9 mouse cellular contexts compared by ENCODE assay signal in genomic region chr7:66222621-66223091, GRCm38 (mm10).
DNase-seq lines count a peak whose midpoint lies in the region; ATAC-seq lines count a peak whose summit lies in the region.
"Had no signal": no experiment of that assay in that cellular context is flagged by ENCODE, and none has a peak within 500 bp of the region (broad histone marks: within the 10 kb centered on the region; RNA-seq: fewer than 3 reads in every experiment).

No protein-coding gene starts in this region.

- H3K27me3 ChIP-seq in lung, embryonic 16.5 days (ENCODE audit: control insufficient read depth, insufficient read depth, low read depth, low read length) = no peaks in the 10 kb centered on the region
- H3K27me3 ChIP-seq in embryonic facial prominence, embryonic 13.5 days = no peaks in the 10 kb centered on the region
- H3K27me3 ChIP-seq in kidney, embryonic 15.5 days = no peaks in the 10 kb centered on the region
- no peaks in the 10 kb centered on the region for H3K27me3 ChIP-seq in stomach, embryonic 15.5 days (replicated peaks)
- H3K27me3 ChIP-seq: liver, embryonic 13.5 days had no signal

- WGBS in lung, embryonic 16.5 days = 22% methylated on average over 8 of the region's 8 CpGs
- WGBS in embryonic facial prominence, embryonic 13.5 days = 14% methylated on average over 8 of the region's 8 CpGs
- 29% methylated on average over 8 of the region's 8 CpGs for WGBS in kidney, embryonic 15.5 days
- 32% methylated on average over 8 of the region's 8 CpGs for WGBS in stomach, embryonic 15.5 days

- no peak overlapping the region for H3K9ac ChIP-seq in lung, embryonic 16.5 days (ENCODE audit: low read length)
- no peak overlapping the region for H3K9ac ChIP-seq in embryonic facial prominence, embryonic 13.5 days
- no peak overlapping the region for H3K9ac ChIP-seq in kidney, embryonic 15.5 days
- H3K9ac ChIP-seq in stomach, embryonic 15.5 days = no peak overlapping the region
- H3K9ac ChIP-seq: liver, embryonic 13.5 days had no signal

- no peaks in the 10 kb centered on the region for H3K9me3 ChIP-seq in lung, embryonic 16.5 days (ENCODE audit: control insufficient read depth, low read length)
- no peaks in the 10 kb centered on the region for H3K9me3 ChIP-seq in embryonic facial prominence, embryonic 13.5 days
- no peaks in the 10 kb centered on the region for H3K9me3 ChIP-seq in kidney, embryonic 15.5 days (replicated peaks)
- no peaks in the 10 kb centered on the region for H3K9me3 ChIP-seq in stomach, embryonic 15.5 days
- H3K9me3 ChIP-seq: liver, embryonic 13.5 days had no signal

- no peak for DNase-seq in lung, postnatal 14 days
- no peak for DNase-seq in layer of hippocampus, adult 11-12 months (ENCODE audit: low spot score)
- DNase-seq in left cerebral cortex, adult 18-20 months (ENCODE audit: low spot score in 2 of 2) = no peak
- DNase-seq: cerebellum, adult 9-11 months; liver, embryonic 13.5 days had no signal

- H3K4me3 ChIP-seq in lung, embryonic 16.5 days (ENCODE audit: low read length) = no peak overlapping the region
- no peak overlapping the region for H3K4me3 ChIP-seq in embryonic facial prominence, embryonic 13.5 days
- H3K4me3 ChIP-seq in kidney, embryonic 15.5 days (replicated peaks) = no peak overlapping the region
- no peak overlapping the region for H3K4me3 ChIP-seq in stomach, embryonic 15.5 days (replicated peaks)
- H3K4me3 ChIP-seq: liver, embryonic 13.5 days had no signal

- H3K4me2 ChIP-seq in lung, embryonic 16.5 days (ENCODE audit: low read depth, low read length) = no peak overlapping the region
- peak overlapping the region; percentile 14; the same call in 1 of the 2 replicates for H3K4me2 ChIP-seq in embryonic facial prominence, embryonic 13.5 days
- H3K4me2 ChIP-seq in kidney, embryonic 15.5 days = no peak overlapping the region
- H3K4me2 ChIP-seq in stomach, embryonic 15.5 days = no peak overlapping the region; the same call in 1 of the 2 replicates
- H3K4me2 ChIP-seq: liver, embryonic 13.5 days had no signal

- H3K36me3 ChIP-seq in lung, embryonic 16.5 days (ENCODE audit: control insufficient read depth, insufficient read depth, low read length) = no peaks in the 10 kb centered on the region
- no peaks in the 10 kb centered on the region for H3K36me3 ChIP-seq in embryonic facial prominence, embryonic 13.5 days
- H3K36me3 ChIP-seq in kidney, embryonic 15.5 days = no peaks in the 10 kb centered on the region
- no peaks in the 10 kb centered on the region for H3K36me3 ChIP-seq in stomach, embryonic 15.5 days
- H3K36me3 ChIP-seq: liver, embryonic 13.5 days had no signal

- peak overlapping the region; percentile 76 for H3K27ac ChIP-seq in lung, embryonic 16.5 days (ENCODE audit: low read length)
- peak overlapping the region; percentile 55 for H3K27ac ChIP-seq in embryonic facial prominence, embryonic 13.5 days
- peak overlapping the region; percentile 59 for H3K27ac ChIP-seq in kidney, embryonic 15.5 days
- H3K27ac ChIP-seq in stomach, embryonic 15.5 days = peak overlapping the region; percentile 59
- H3K27ac ChIP-seq: liver, embryonic 13.5 days had no signal

- peak; percentile 34; the same call in 1 of the 2 replicates for ATAC-seq in lung, embryonic 16.5 days (ENCODE audit: low read depth)
- no peak for ATAC-seq in embryonic facial prominence, embryonic 13.5 days (ENCODE audit: insufficient number of reproducible peaks, insufficient read depth, low FRiP score, low TSS enrichment, low read depth)
- ATAC-seq in kidney, embryonic 15.5 days (replicated peaks; ENCODE audit: low FRiP score) = peak; percentile 67; the same call in 1 of the 2 replicates
- no peak for ATAC-seq in stomach, embryonic 15.5 days (ENCODE audit: insufficient read depth, low FRiP score, low read depth)

- peaks cover 24% of the 10 kb centered on the region for H3K4me1 ChIP-seq in lung, embryonic 16.5 days (replicated peaks; ENCODE audit: control insufficient read depth, insufficient read depth, low read length)
- peaks cover 19% of the 10 kb centered on the region for H3K4me1 ChIP-seq in embryonic facial prominence, embryonic 13.5 days
- peaks cover 19% of the 10 kb centered on the region for H3K4me1 ChIP-seq in kidney, embryonic 15.5 days
- H3K4me1 ChIP-seq in stomach, embryonic 15.5 days = peaks cover 12% of the 10 kb centered on the region

Comparison
In these comparisons a context has a peak if more than half of its experiments do, and no peak if none do; other contexts are left out.
1. ATAC-seq: peak in lung, embryonic 16.5 days (single experiment) and kidney, embryonic 15.5 days (single experiment); none in embryonic facial prominence, embryonic 13.5 days (single experiment) and stomach, embryonic 15.5 days (single experiment).
2. Peak in every context shown above with its lines, with median percentiles within 50 percentile points of each other: H3K27ac ChIP-seq.